Mouse (Mus musculus) testis, postnatal 14 days (tissue): ENCODE measurements at regions not wholly inside any gene's neighbourhood (a gene's known extent, or its start where the extent isn't known, plus 50 kb on each side); places are given as distances from the start of the nearest gene placed in this dataset.

Source experiments
- DNase-seq: peaks from one replicate; pipeline ENCODE4 v3.0.0; 2021; ENCODE audit warnings: low spot score

DNA sequence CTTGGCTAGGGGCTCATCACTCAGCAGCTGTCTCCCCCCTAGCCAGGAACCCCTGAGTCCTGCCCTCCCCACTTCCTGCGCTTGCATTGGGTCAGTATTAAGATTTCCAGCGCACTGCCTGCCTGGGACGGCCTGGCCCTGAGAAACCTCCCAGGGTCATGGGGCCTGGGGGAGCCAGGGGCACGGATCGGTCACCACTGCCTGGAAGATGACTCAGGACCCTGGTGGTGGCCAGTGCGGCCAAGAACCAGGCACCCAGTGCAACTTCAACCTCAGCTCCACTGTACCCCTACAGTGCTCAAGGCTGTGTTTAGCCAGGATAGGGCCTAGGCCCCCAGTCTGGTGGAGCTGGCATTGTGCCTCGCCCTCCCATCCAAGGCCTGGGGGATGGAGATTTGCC, 111.9 kb upstream of the Zbtb40 start:
- DNase-seq = no peak

DNA sequence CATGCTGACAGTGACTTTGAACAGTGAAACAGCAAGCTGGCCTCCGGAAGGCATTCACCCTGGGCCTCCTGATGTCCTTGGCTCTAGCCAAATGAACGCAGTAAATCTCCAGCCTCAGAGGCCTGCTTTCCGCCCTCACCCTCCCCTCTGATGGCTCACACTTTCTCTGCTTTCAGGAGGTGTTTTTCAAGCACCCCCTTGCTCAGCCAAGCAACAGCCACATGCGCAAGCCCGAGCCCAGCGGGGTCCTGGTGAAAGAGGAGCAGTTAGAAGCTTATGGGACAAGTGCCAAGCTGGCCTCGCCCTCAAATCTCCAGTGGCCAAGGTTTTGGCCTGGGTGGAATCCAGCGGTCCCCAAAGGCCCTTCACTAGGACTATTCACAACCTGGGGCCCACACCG, 109.6 kb upstream of the Zbtb40 start:
- DNase-seq = no peak

GRCm38 (mm10) chr4:137156441-137157105, 108.0 kb upstream of the Zbtb40 start:
- no peak for DNase-seq

- DNase-seq = no peak
These were observed 100.2 kb upstream of the Zbtb40 start for GRCm38 (mm10) chr4:137148756-137149155.

DNA sequence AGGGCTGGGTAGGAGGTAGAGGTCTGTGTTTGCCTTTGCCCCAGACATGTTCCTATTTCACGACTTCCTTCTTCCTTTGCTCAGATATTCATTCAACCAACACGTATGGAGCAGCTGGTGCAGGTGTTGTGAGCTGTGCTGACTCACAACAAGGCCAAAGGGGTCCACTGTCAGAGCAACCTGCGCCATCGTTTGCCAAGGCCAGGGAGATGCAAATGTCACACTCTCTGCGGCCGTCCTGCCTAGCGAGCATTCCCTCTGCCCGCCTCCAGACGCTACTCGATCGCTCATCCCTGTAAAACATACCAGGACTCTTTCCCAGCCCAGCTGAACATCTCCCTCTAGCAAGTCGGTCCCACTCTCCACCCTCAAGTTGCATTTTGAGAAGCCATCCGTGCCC, 99.2 kb upstream of the Zbtb40 start:
- DNase-seq = no peak

- DNase-seq = no peak
These were observed 97.7 kb upstream of the Zbtb40 start for GRCm38 (mm10) chr4:137146326-137146725.

DNA sequence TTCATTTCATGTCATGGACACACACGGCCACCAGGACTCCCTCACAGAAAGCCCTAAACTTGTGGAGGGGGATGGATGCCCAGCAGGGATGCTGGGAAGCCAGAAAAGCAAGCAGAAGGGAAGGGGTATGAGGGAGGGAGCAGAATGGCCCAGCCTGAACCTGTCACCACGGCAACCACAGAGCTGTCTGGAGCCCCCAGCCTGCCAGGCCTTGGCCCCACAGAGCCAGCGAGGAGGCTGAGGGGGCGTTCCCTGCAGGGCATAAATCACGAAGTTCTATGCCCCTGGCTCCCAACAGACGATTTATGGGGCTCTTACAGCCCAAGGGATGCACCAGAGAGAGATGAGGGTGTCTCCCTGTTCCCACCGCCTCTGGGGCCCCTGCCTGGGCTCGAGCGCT, 93.7 kb upstream of the Zbtb40 start:
- DNase-seq = no peak

- no peak for DNase-seq
These were observed 90.6 kb upstream of the Zbtb40 start for GRCm38 (mm10) chr4:137139051-137139705.

GRCm38 (mm10) chr4:137138127-137138526, 89.5 kb upstream of the Zbtb40 start:
- no peak for DNase-seq

GRCm38 (mm10) chr4:137136313-137136712, 87.7 kb upstream of the Zbtb40 start:
- no peak for DNase-seq

DNA sequence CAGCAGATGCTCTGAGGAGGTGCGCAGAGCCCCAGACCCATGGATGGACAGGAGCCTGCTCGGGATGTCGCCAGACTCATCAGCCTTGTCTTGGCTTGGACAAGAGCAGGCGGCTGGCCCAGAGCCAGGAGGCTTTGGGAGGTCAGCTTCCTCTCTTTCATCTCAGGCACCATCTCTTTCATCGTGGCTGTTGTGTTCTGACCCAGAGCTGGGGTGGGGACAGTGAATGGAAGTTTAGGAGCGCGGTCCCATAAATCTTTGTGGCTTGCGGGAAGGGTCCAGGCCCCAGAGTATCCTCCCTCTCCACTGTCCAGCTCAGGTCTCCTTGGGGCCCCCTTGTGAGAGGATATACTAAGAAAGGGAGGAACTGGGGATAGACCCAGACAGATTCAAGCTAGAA, 87.2 kb upstream of the Zbtb40 start:
- no peak for DNase-seq

- DNase-seq = no peak
These were observed 86.0 kb upstream of the Zbtb40 start for GRCm38 (mm10) chr4:137134553-137134952.

DNA sequence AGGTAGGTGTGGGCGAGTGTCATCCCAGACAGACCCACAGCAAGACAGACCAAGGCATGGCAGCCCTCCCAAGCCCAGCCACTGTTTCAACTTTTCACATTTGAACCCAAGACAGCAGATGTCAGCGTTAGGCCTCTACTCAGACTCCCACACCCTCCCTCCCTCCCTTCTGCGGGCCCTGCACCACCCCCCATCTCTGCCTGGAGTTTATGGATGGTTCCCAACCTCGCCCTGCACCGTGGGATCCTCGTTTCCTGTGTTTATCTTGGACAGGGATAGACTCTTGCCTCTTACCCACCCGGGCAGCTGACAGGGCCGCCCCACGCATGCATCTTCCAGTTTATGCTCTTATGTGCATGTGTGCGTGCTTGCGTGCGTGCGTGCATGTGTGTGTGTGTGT, 85.2 kb upstream of the Zbtb40 start:
- no peak for DNase-seq

- DNase-seq = no peak
These were observed 82.1 kb upstream of the Zbtb40 start for GRCm38 (mm10) chr4:137130619-137131212.

DNA sequence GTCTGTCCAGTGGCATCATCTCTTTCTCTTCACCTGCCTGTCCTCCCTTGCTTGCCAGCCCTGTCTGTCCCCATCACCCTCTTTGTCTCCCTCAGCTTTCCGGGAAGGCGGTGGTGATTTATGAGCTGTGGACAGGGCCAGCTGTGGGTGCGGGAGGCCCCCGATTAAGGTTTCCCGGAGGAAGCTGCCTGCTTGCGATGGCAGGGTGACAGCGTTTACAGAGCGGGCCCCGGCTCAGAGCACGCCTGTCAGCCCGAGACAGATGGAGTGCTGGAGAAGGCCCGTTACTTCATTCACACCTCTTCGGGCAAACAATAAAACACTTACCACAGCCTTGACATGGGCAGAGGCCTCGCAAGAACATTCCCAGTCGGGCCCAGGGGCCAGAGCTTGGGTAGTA, 79.6 kb upstream of the Zbtb40 start:
- DNase-seq = no peak

DNA sequence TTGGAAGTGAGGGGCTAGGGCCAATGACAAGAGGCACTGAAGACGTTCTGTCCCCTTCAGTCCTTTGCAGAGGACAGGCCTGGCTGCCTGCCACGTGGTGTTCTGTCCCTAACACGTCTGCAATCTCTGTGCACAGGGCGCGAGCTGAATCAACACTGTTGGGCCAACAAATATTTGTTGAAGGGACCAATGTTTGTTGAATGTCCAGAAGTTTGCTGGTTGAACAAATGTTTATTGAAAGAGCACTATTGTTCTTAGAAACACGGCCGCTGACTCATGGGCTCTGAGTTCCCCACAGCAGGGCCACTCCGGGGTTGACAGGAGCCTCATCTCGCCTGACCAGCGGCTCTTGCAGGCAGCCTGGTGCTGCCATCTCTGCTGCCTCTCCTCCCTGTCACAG, 73.1 kb upstream of the Zbtb40 start:
- no peak for DNase-seq

GRCm38 (mm10) chr4:137120597-137120996, 72.0 kb upstream of the Zbtb40 start:
- DNase-seq = no peak

GRCm38 (mm10) chr4:137118332-137118715, 69.7 kb upstream of the Zbtb40 start:
- no peak for DNase-seq

DNA sequence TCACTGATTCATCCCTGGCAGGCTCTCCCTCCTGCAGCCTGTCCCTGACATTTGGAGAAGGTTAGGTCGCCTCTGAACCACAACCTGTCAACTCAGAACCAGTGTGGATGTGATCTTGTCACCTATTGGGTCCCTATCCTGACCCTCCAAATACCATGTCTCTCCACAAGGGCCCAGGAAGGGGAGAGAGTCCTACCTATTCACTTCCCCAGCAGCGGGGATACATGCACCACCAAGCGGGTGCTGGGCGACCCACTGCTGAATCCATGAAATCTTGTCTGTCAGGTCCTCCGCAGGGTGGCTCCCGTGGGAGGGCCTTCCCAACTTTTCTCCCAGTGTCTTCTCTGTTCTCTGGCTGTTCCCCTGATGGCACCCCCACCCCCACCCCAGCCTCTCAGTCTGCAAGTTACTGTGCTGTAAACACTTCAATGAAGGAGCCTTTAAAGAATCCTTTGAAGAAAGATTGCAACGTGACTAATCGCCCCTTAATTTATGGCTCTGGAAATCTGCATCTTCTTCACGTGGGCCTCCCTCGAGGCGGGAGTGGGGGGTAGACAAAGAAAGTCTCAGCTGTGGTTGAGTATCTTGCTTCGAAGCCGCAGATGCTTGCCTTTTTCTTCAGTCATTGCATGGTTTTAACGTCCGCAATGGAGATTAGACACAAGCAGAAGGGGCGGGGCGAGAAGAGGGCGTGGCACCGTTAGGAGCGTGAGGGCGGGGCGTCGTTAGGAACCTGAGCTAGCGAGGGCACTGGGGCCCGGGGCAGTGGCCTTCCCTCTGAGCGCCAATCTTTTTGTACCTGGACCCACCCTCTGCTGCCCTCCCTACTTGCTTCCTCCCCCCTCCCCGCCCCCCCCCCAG, 69.1 kb upstream of the Zbtb40 start:
- DNase-seq = peak; percentile 60

DNA sequence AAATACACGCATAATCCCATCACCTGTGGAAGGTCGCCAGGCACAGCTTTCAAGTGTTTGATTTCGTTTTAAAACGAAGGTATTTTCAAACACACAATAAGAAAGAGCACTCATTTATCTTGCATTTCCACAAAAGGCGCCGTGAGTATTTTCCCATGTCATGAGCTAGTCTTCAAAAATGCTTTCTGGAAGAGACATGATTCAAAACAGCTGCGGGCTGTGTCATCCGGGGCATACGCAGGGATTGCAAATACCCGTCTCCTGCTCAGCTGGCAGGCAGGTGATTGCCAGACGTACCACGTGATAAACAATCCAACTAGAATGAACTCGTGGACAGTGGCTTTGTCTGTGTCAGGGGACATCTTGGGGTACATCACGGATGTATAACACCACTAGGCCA, 66.5 kb upstream of the Zbtb40 start:
- no peak for DNase-seq

- DNase-seq = no peak
These were observed 61.7 kb upstream of the Zbtb40 start for GRCm38 (mm10) chr4:137110276-137110675.

- DNase-seq = no peak
These were observed 55.9 kb upstream of the Zbtb40 start for GRCm38 (mm10) chr4:137104447-137105044.
